Mouse (Mus musculus) MEL (cell line): ENCODE results near the gene Mpnd. TPM values are rescaled to one million over a fixed set of nuclear protein-coding genes. Genes with fewer than 3 reads are reported as not detected.
A peak's percentile ranks its signal among the peaks of the same experiment; 100 is the strongest.
"Not testable (repeated sequence)": the region's sequence is repeated elsewhere in the genome, so short reads cannot be mapped to it uniquely, and the experiment has no call there.

ENCODE experiments used
- DNase-seq: peaks from one replicate; pipeline ENCODE4 v3.0.0; 2011; ENCODE audit warnings: low read depth, low spot score
- H3K27ac ChIP-seq: 2 replicates; pipeline ENCODE4 v1.5.1; 2012; ENCODE audit warnings: low read depth, mild to moderate bottlenecking, control low read depth, low read length, moderate library complexity; ENCODE audit not compliant: control insufficient read depth
- H3K27me3 ChIP-seq, 2 experiments: fragments of 150-350 bp in 1 of 2; sonication (generic) in 1 of 2; 2 replicates each; pipeline ENCODE4 v1.6.1; 2012; ENCODE audit warnings: low read length in 2 of 2, mild to moderate bottlenecking in 2 of 2, improper control_type of control experiment in 1 of 2, moderate library complexity in 1 of 2; ENCODE audit not compliant: insufficient read depth in 2 of 2, control insufficient read depth in 1 of 2
- H3K36me3 ChIP-seq, 2 experiments: 2 replicates each; pipeline ENCODE4 v1.6.1; 2012 to 2014; ENCODE audit warnings: low read length in 2 of 2, improper control_type of control experiment in 1 of 2, inconsistent platforms in 1 of 2, mild to moderate bottlenecking in 1 of 2; ENCODE audit not compliant: insufficient read depth in 2 of 2, control insufficient read depth in 1 of 2
- H3K4me1 ChIP-seq, 2 experiments: fragments of 150-350 bp in 1 of 2; sonication (generic) in 1 of 2; 2 replicates each; pipeline ENCODE4 v1.6.1; 2012; ENCODE audit warnings: low read length in 2 of 2, improper control_type of control experiment in 1 of 2, mild to moderate bottlenecking in 1 of 2; ENCODE audit not compliant: insufficient read depth in 2 of 2, control insufficient read depth in 1 of 2
- H3K4me3 ChIP-seq, 2 experiments: fragments of 150-350 bp in 1 of 2; sonication (generic) in 1 of 2; 2 replicates each; pipeline ENCODE4 v1.5.1; 2012; ENCODE audit warnings: low read depth in 2 of 2, low read length in 2 of 2, mild to moderate bottlenecking in 2 of 2, moderate library complexity in 2 of 2, control low read depth in 1 of 2, improper control_type of control experiment in 1 of 2; ENCODE audit not compliant: control insufficient read depth in 1 of 2, insufficient read depth in 1 of 2
- H3K79me2 ChIP-seq: 2 replicates; pipeline ENCODE4 v1.6.1; 2012; ENCODE audit warnings: mild to moderate bottlenecking, low read length, moderate library complexity; ENCODE audit not compliant: control insufficient read depth, poor library complexity, insufficient read depth
- H3K9ac ChIP-seq: 2 replicates; pipeline ENCODE4 v1.6.1; 2012; ENCODE audit warnings: low read depth, mild to moderate bottlenecking, control low read depth, low read length, moderate library complexity; ENCODE audit not compliant: control insufficient read depth, poor library complexity, severe bottlenecking
- H3K9me3 ChIP-seq: fragments of 150-350 bp; sonication (generic); replicated peaks from 2 replicates; pipeline ENCODE4 v1.6.1; 2012; ENCODE audit warnings: mild to moderate bottlenecking, low read length, improper control_type of control experiment, moderate library complexity; ENCODE audit not compliant: insufficient read depth
- CTCF ChIP-seq, 3 experiments: IDR thresholded peaks in 2 of 3; conservative IDR thresholded peaks in 1 of 3; 2 replicates each; pipeline ENCODE4 v1.5.1; 2011 to 2012; ENCODE audit warnings: low read length in 3 of 3, low read depth in 2 of 3, mild to moderate bottlenecking in 2 of 3, improper control_type of control experiment in 1 of 3, inconsistent platforms in 1 of 3, mixed read lengths in 1 of 3, moderate library complexity in 1 of 3; ENCODE audit not compliant: control insufficient read depth in 1 of 3, insufficient read depth in 1 of 3, poor library complexity in 1 of 3, severe bottlenecking in 1 of 3
- ZNF384 ChIP-seq: IDR thresholded peaks from 2 replicates; pipeline ENCODE4 v1.6.1; 2012; ENCODE audit warnings: low read depth, mild to moderate bottlenecking, inconsistent platforms, low read length, improper control_type of control experiment
- polyA plus RNA-seq, 2 experiments: library from polyadenylated mRNA; stranded (reverse) in 1 of 2; unstranded in 1 of 2; fragments of >175 nt in 1 of 2; fragments of >200 nt in 1 of 2; gene quantifications; 2 replicates each; pipeline versions ENCODE4 v1.2.1 to v1.2.4; 2012; ENCODE audit warnings: low replicate concordance in 2 of 2, low read depth in 1 of 2; ENCODE audit not compliant: insufficient read length in 2 of 2, insufficient read depth in 1 of 2, missing spikeins in 1 of 2
- total RNA-seq: library from RNA; depleted of rRNA; stranded (reverse); fragments of 300-350 nt; gene quantifications from 2 replicates; pipeline ENCODE4 v1.2.3, GENCODE M21; 2012; rRNA removed

Mpnd gene
- total and polyA plus RNA-seq, 3 experiments, result 3.9 to 18.3 TPM; not detected in 1

DNA sequence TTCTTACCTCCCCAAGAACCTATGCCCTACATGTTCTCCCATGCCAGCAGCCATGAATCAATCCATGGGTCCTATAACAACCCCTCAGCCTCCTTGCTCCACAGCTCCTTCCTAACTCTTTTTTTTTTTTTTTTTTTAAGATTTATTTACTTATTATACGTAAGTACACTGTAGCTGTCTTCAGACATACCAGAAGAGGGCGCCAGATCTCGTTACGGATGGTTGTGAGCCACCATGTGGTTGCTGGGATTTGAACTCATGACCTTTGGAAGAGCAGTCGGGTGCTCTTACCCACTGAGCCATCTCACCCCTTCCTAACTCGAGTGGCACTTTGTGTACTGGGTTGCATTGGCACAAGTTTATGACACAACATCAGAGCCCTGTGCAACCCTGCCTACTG lies 60.2 kb downstream of the Mpnd start:
- peaks cover 0 to 21% of the 10 kb centered on the region in 2 experiments; a peak in 2 of 4 replicates for H3K36me3 ChIP-seq
- not testable (repeated sequence) for H3K9me3 ChIP-seq, H3K79me2 ChIP-seq, H3K27ac ChIP-seq, DNase-seq, H3K4me3 ChIP-seq, H3K27me3 ChIP-seq, H3K4me1 ChIP-seq, H3K9ac ChIP-seq
- peak in 2 of 3 experiments; percentile 16 to 33; a peak in 3 of 6 replicates for TF ChIP-seq CTCF (IDR thresholded peaks at IDR 0.05 in 2 of 3, conservative IDR thresholded peaks at IDR 0.05 in 1 of 3; ENCODE audit: control insufficient read depth in 1 of 3, insufficient read depth in 1 of 3, low read depth in 2 of 3, low read length in 3 of 3, poor library complexity in 1 of 3, severe bottlenecking in 1 of 3)
- peak; percentile 71 for TF ChIP-seq ZNF384

Other genes with a start within 250 kb of the Mpnd start
- 1.7 TPM in 2 replicates for gene Zfp119a, start 126.8 kb upstream of the Mpnd start, total RNA-seq
- under 1 TPM in 1 of 2 experiments, not detected in 1; 0.71 TPM for gene Zfp119a, start 126.8 kb upstream of the Mpnd start, polyA plus RNA-seq
- 6.0 and 7.4 TPM in 2 replicates for gene Zfp959, start 113.6 kb upstream of the Mpnd start, total RNA-seq
- gene Zfp959, start 113.6 kb upstream of the Mpnd start, polyA plus RNA-seq, result 1 to 10 TPM in 1 of 2 experiments, not detected in 1; 4.2 TPM
- gene Zfp119b, start 56.2 kb upstream of the Mpnd start, total RNA-seq, result 1.6 and 2.0 TPM in 2 replicates
- gene Zfp119b, start 56.2 kb upstream of the Mpnd start, polyA plus RNA-seq, result 1 to 10 TPM in 1 of 2 experiments, not detected in 1; 1.1 TPM
- gene Ebi3, start 53.1 kb upstream of the Mpnd start, total RNA-seq, result 0.15 TPM in 1 of 2 replicates, not detected in the other
- gene Ebi3, start 53.1 kb upstream of the Mpnd start, polyA plus RNA-seq, result under 1 TPM in 1 of 2 experiments, not detected in 1; 0.86 TPM
- gene Yju2, start 46.6 kb upstream of the Mpnd start, total RNA-seq, result 17.6 and 18.6 TPM in 2 replicates
- gene Yju2, start 46.6 kb upstream of the Mpnd start, polyA plus RNA-seq, result 10 to 100 TPM; 25.2 to 91.8 TPM
- gene Shd, start 35.2 kb upstream of the Mpnd start, total RNA-seq, result 0.26 and 0.31 TPM in 2 replicates
- gene Shd, start 35.2 kb upstream of the Mpnd start, polyA plus RNA-seq, result under 1 TPM in 1 of 2 experiments, not detected in 1; 0.89 TPM
- gene Fsd1, start 19.2 kb upstream of the Mpnd start, total RNA-seq, result not detected in 2 replicates
- not detected for gene Fsd1, start 19.2 kb upstream of the Mpnd start, polyA plus RNA-seq
- gene Stap2, start 127 bp upstream of the Mpnd start, total RNA-seq, result 0.08 and 0.10 TPM in 2 replicates
- under 1 TPM in 1 of 2 experiments, not detected in 1; 0.08 TPM for gene Stap2, start 127 bp upstream of the Mpnd start, polyA plus RNA-seq
- gene Sh3gl1, start 30.9 kb downstream of the Mpnd start, total RNA-seq, result 36.7 and 41.0 TPM in 2 replicates
- gene Sh3gl1, start 30.9 kb downstream of the Mpnd start, polyA plus RNA-seq, result 10 to 100 TPM in 1 of 2 experiments, not detected in 1; 78.4 TPM
- gene Chaf1a, start 34.7 kb downstream of the Mpnd start, total RNA-seq, result 48.5 and 49.5 TPM in 2 replicates
- 100 to 1,000 TPM in 1 of 2 experiments, not detected in 1; 116 TPM for gene Chaf1a, start 34.7 kb downstream of the Mpnd start, polyA plus RNA-seq
- gene Ubxn6, start 69.3 kb downstream of the Mpnd start, total RNA-seq, result 24.8 and 28.2 TPM in 2 replicates
- 10 to 100 TPM in 1 of 2 experiments, not detected in 1; 42.2 TPM for gene Ubxn6, start 69.3 kb downstream of the Mpnd start, polyA plus RNA-seq
- 64.2 and 71.9 TPM in 2 replicates for gene Hdgfl2, start 73.9 kb downstream of the Mpnd start, total RNA-seq
- gene Hdgfl2, start 73.9 kb downstream of the Mpnd start, polyA plus RNA-seq, result 100 to 1,000 TPM in 1 of 2 experiments, not detected in 1; 132 TPM
- gene Plin4, start 104.1 kb downstream of the Mpnd start, total RNA-seq, result 0.08 and 0.10 TPM in 2 replicates
- gene Plin4, start 104.1 kb downstream of the Mpnd start, polyA plus RNA-seq, result under 1 TPM in 1 of 2 experiments, not detected in 1; 0.07 TPM
- gene Plin5, start 111.9 kb downstream of the Mpnd start, total RNA-seq, result not detected in 2 replicates
- gene Plin5, start 111.9 kb downstream of the Mpnd start, polyA plus RNA-seq, result not detected
- not detected in 2 replicates for gene Lrg1, start 116.3 kb downstream of the Mpnd start, total RNA-seq
- not detected for gene Lrg1, start 116.3 kb downstream of the Mpnd start, polyA plus RNA-seq
- 7.0 and 7.7 TPM in 2 replicates for gene Sema6b, start 134.6 kb downstream of the Mpnd start, total RNA-seq
- gene Sema6b, start 134.6 kb downstream of the Mpnd start, polyA plus RNA-seq, result 10 to 100 TPM in 1 of 2 experiments, not detected in 1; 16.8 TPM
- 3.4 and 4.0 TPM in 2 replicates for gene Tnfaip8l1, start 156.8 kb downstream of the Mpnd start, total RNA-seq
- gene Tnfaip8l1, start 156.8 kb downstream of the Mpnd start, polyA plus RNA-seq, result 1 to 10 TPM in 1 of 2 experiments, not detected in 1; 5.5 TPM
- gene Mydgf, start 178.2 kb downstream of the Mpnd start, total RNA-seq, result 112 and 137 TPM in 2 replicates
- 100 to 1,000 TPM in 1 of 2 experiments, not detected in 1; 117 TPM for gene Mydgf, start 178.2 kb downstream of the Mpnd start, polyA plus RNA-seq
- 34.3 and 36.3 TPM in 2 replicates for gene Dpp9, start 213.2 kb downstream of the Mpnd start, total RNA-seq
- gene Dpp9, start 213.2 kb downstream of the Mpnd start, polyA plus RNA-seq, result 10 to 100 TPM in 1 of 2 experiments, not detected in 1; 67.2 TPM